Mouse (Mus musculus): ENCODE results near the gene Kalrn. TPM values are rescaled to one million over a fixed set of nuclear protein-coding genes. Genes with fewer than 3 reads are reported as not detected.

The Kalrn gene
- polyA plus RNA-seq, 1 experiment from 2014 or later: 10.0 TPM

GRCm38 (mm10) chr16:34504250-34504649, 69.1 kb downstream of the Kalrn start:
- no peaks in the 10 kb centered on the region for H3K27me3 ChIP-seq
- H3K27ac ChIP-seq (replicated peaks): no peak overlapping the region
- no peaks in the 10 kb centered on the region for H3K36me3 ChIP-seq (replicated peaks)
- WGBS (ENCODE audit: insufficient replicate concordance): 54% methylated on average over 10 of the region's 10 CpGs
- H3K4me2 ChIP-seq: no peak overlapping the region
- no peak overlapping the region for H3K9ac ChIP-seq
- no peaks in the 10 kb centered on the region for H3K9me3 ChIP-seq (replicated peaks)
- no peak overlapping the region for H3K4me3 ChIP-seq (replicated peaks)
- H3K4me1 ChIP-seq (replicated peaks): no peaks in the 10 kb centered on the region
- ATAC-seq (ENCODE audit: insufficient read depth): no peak

DNA sequence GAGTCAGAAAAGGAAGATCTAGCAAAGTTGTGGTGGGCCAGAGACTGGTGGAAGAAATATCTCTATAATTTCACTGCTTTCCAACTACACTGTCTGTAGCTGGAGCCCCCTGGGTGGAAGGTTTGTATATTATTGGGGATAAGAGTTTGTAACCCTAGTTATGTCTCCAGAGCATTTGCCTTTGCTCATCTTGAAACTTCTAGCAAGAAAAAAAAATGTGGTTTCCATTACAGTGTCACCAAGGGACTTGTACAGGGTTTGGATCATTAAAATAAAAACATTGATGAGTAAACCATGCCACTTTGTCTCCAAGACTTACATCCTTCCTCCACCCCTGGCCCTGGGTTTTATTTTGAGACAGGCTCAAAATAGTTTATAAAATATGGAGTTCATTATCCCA, 71.2 kb downstream of the Kalrn start:
- ATAC-seq (ENCODE audit: insufficient read depth): no peak
- Histone ChIP-seq H3K4me1 (replicated peaks) (no peaks in the 10 kb centered on the region), H3K4me3 (replicated peaks) (no peak overlapping the region), H3K9ac (no peak overlapping the region), H3K9me3 (replicated peaks) (no peaks in the 10 kb centered on the region), H3K27me3 (no peaks in the 10 kb centered on the region), H3K4me2 (no peak overlapping the region), H3K27ac (replicated peaks) (no peak overlapping the region), H3K36me3 (replicated peaks) (no peaks in the 10 kb centered on the region)

DNA sequence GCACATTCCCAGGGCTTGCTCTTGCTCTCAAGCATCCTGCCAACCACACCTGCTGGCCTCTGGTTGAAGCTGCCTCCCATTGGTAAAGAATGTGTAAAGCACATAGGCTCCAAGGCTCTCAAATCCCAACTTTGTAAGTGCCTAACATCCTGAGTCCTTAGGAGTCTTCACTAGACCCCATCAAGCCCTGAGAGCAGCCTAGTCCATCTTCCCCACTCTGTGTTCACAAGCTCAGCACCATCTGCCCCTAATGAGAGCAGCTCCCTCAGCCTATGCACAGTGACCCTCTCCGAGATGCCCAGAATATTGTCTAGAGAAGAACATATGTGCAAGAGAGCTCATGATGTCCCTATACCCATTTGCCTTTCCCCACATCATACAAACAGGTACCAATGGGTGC, 78.6 kb downstream of the Kalrn start:
- H3K9me3 ChIP-seq (replicated peaks): no peaks in the 10 kb centered on the region
- ATAC-seq (ENCODE audit: insufficient read depth): no peak
- no peaks in the 10 kb centered on the region for H3K36me3 ChIP-seq (replicated peaks)
- WGBS (ENCODE audit: insufficient replicate concordance): 50% methylated on average over 1 of the region's 1 CpGs
- H3K4me1 ChIP-seq (replicated peaks): no peaks in the 10 kb centered on the region
- H3K4me2 ChIP-seq: no peak overlapping the region
- no peak overlapping the region for H3K9ac ChIP-seq
- no peak overlapping the region for H3K27ac ChIP-seq (replicated peaks)
- no peak overlapping the region for H3K4me3 ChIP-seq (replicated peaks)
- no peaks in the 10 kb centered on the region for H3K27me3 ChIP-seq

DNA sequence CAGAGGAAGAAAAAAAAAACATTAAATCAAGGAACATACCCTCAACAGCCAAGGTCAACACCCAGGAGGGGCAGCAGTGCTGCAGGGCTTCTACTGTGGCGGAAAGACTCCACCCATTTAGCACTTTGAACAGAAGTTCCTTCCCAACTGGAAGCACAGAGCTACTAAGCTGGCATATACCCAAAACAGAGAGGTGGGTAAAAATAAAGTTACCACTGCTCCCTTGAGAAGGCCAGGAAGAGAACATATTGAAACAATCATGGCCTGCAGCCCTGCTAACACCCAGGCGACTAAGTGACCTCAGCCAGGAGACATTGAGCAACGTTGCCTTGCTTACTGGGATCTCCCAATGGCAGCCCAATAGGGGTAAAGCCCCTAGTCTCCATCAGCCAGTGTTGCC, 79.4 kb downstream of the Kalrn start:
- Histone ChIP-seq H3K27ac (replicated peaks) (no peak overlapping the region), H3K9ac (no peak overlapping the region), H3K9me3 (replicated peaks) (no peaks in the 10 kb centered on the region), H3K4me3 (replicated peaks) (no peak overlapping the region), H3K4me1 (replicated peaks) (no peaks in the 10 kb centered on the region), H3K4me2 (no peak overlapping the region), H3K27me3 (no peaks in the 10 kb centered on the region), H3K36me3 (replicated peaks) (no peaks in the 10 kb centered on the region)
- ATAC-seq (ENCODE audit: insufficient read depth): no peak
- 47% methylated on average over 3 of the region's 3 CpGs for WGBS (ENCODE audit: insufficient replicate concordance)

DNA sequence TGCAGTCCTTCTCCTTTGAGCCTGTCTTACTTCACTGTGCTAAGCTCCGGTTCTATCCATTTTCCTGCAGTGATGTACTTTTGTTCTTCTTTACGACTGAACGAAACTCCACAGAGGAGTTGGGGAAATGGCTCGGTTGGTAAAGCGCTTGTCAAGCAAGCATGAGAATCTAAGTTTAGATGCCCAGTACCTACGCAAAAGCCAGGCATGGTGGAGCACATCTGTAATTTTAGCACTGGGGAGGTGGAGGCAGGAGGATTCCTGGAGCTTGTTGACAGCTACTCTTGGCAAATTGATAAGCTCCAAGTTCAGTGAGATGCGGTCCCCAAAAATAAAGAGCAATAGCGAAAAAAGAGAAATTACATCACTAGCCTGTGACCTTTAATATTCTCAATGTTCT, 82.1 kb downstream of the Kalrn start:
- ATAC-seq (ENCODE audit: insufficient read depth): no peak
- H3K4me2 ChIP-seq: no peak overlapping the region
- H3K9ac ChIP-seq: no peak overlapping the region
- no peak overlapping the region for H3K4me3 ChIP-seq (replicated peaks)
- no peak overlapping the region for H3K27ac ChIP-seq (replicated peaks)
- WGBS (ENCODE audit: insufficient replicate concordance): 66% methylated on average over 8 of the region's 8 CpGs
- H3K9me3 ChIP-seq (replicated peaks): no peaks in the 10 kb centered on the region
- no peaks in the 10 kb centered on the region for H3K36me3 ChIP-seq (replicated peaks)
- no peaks in the 10 kb centered on the region for H3K4me1 ChIP-seq (replicated peaks)
- H3K27me3 ChIP-seq: no peaks in the 10 kb centered on the region

DNA sequence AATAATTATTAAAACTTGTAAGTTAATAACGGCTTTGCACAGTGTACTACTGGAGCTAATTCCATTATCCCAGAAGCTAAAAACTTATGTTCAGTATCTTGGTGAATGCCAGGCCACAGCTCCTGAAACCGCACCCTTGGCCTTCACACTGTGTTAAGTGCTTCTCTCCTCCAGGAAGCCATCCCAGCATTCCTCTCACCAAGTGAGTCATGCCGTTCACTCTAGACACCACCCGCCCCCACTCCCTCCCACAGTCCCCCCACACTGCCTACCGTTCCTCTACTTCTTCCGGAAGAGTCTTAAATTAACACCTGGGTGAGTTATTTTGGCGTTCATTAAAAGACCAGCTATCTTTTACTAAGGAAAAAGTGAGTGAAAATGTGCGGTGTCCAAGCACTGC, 82.8 kb downstream of the Kalrn start:
- Histone ChIP-seq H3K36me3 (replicated peaks) (no peaks in the 10 kb centered on the region), H3K9ac (no peak overlapping the region), H3K27ac (replicated peaks) (no peak overlapping the region), H3K9me3 (replicated peaks) (no peaks in the 10 kb centered on the region), H3K27me3 (no peaks in the 10 kb centered on the region), H3K4me1 (replicated peaks) (no peaks in the 10 kb centered on the region), H3K4me2 (no peak overlapping the region), H3K4me3 (replicated peaks) (no peak overlapping the region)
- 34% methylated on average over 8 of the region's 8 CpGs for whole genome bisulfite sequencing (ENCODE audit: insufficient replicate concordance)
- no peak for ATAC-seq (ENCODE audit: insufficient read depth)

DNA sequence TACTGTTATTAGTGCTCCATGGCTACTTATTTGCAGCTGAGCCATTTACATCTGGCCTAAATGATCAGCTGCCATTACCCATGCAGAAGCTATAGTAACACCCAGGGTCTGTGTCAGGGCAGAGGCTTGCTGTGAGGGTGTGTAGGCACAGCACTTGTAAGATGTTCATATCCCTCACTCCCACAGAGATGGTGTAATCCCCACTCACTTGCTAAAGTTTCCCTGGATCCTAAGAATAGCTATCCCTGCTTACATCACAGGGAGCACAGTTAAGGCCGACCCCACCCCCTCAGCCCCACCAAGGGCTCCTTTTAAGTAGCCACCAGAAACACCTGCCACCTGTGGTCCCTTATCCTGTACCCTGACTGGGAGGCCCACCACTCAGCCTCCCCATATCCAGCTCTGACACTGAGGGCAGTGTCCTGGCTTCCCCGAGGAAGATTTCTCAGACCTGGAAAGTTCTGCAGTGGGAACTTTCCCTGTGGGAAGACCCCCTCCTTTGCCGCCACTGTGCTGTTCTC, 83.5 kb downstream of the Kalrn start:
- WGBS (ENCODE audit: insufficient replicate concordance): 54% methylated on average over 3 of the region's 3 CpGs
- Histone ChIP-seq H3K9me3 (replicated peaks) (no peaks in the 10 kb centered on the region), H3K4me1 (replicated peaks) (no peaks in the 10 kb centered on the region), H3K4me3 (replicated peaks) (no peak overlapping the region), H3K4me2 (no peak overlapping the region), H3K27me3 (no peaks in the 10 kb centered on the region), H3K36me3 (replicated peaks) (no peaks in the 10 kb centered on the region), H3K27ac (replicated peaks) (no peak overlapping the region), H3K9ac (no peak overlapping the region)
- ATAC-seq (ENCODE audit: insufficient read depth): no peak

GRCm38 (mm10) chr16:34487823-34488222, 85.5 kb downstream of the Kalrn start:
- H3K27ac ChIP-seq (replicated peaks): no peak overlapping the region
- no peaks in the 10 kb centered on the region for H3K36me3 ChIP-seq (replicated peaks)
- H3K4me2 ChIP-seq: no peak overlapping the region
- no peaks in the 10 kb centered on the region for H3K9me3 ChIP-seq (replicated peaks)
- H3K9ac ChIP-seq: no peak overlapping the region
- H3K4me3 ChIP-seq (replicated peaks): no peak overlapping the region
- no peaks in the 10 kb centered on the region for H3K27me3 ChIP-seq
- WGBS (ENCODE audit: insufficient replicate concordance): 56% methylated on average over 5 of the region's 5 CpGs
- H3K4me1 ChIP-seq (replicated peaks): no peaks in the 10 kb centered on the region
- no peak for ATAC-seq (ENCODE audit: insufficient read depth)

DNA sequence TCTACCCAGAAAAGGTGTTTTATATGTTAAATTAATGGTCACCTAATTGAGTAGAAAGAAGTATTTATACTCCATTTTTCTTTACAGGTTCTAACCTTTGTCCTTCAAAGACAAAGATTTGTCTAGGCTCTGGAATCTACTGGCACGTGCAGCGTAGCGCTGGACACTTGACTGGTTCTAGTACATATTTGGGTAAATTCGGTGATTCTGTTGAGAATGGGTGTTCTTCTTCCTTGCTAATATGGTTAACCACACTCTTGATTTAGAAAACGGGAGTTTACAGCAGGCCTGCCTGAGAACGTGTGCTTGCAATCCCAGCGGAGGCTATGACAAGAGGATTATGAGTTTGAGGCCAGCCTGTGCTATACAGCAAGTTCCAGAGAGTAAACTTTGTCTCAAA, 86.1 kb downstream of the Kalrn start:
- Histone ChIP-seq H3K4me2 (no peak overlapping the region), H3K36me3 (replicated peaks) (no peaks in the 10 kb centered on the region), H3K27me3 (no peaks in the 10 kb centered on the region), H3K9ac (no peak overlapping the region), H3K4me1 (replicated peaks) (no peaks in the 10 kb centered on the region), H3K27ac (replicated peaks) (no peak overlapping the region), H3K9me3 (replicated peaks) (no peaks in the 10 kb centered on the region), H3K4me3 (replicated peaks) (no peak overlapping the region)
- ATAC-seq (ENCODE audit: insufficient read depth): no peak
- WGBS (ENCODE audit: insufficient replicate concordance): 75% methylated on average over 7 of the region's 7 CpGs

GRCm38 (mm10) chr16:34485483-34485882, 87.8 kb downstream of the Kalrn start:
- Histone ChIP-seq H3K36me3 (replicated peaks) (no peaks in the 10 kb centered on the region), H3K4me3 (replicated peaks) (no peak overlapping the region), H3K9ac (no peak overlapping the region), H3K4me2 (no peak overlapping the region), H3K27ac (replicated peaks) (no peak overlapping the region), H3K4me1 (replicated peaks) (no peaks in the 10 kb centered on the region), H3K9me3 (replicated peaks) (no peaks in the 10 kb centered on the region), H3K27me3 (no peaks in the 10 kb centered on the region)
- no peak for ATAC-seq (ENCODE audit: insufficient read depth)
- 64% methylated on average over 6 of the region's 6 CpGs for WGBS (ENCODE audit: insufficient replicate concordance)

DNA sequence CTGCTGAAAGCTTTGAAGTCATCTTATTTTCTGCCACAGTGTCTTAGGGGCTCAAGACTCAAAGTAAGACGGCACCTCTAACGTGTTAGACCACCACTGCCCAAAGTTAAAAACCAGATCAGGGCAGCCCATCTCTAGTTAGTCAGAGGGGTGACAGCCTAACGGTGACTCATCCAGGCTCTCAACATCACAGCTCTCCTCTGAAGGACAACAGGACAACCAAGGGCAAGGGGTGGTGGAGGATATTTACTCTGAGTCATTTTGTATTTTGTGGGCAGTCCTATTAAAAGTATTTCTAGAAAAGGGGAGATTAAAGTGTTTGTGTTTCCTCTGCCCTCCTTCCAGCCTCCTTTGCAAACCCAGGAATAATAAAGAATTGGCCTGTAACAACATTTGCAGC, 88.4 kb downstream of the Kalrn start:
- Histone ChIP-seq H3K36me3 (replicated peaks) (no peaks in the 10 kb centered on the region), H3K4me1 (replicated peaks) (no peaks in the 10 kb centered on the region), H3K27ac (replicated peaks) (no peak overlapping the region), H3K9me3 (replicated peaks) (no peaks in the 10 kb centered on the region), H3K4me2 (no peak overlapping the region), H3K27me3 (no peaks in the 10 kb centered on the region), H3K4me3 (replicated peaks) (no peak overlapping the region), H3K9ac (no peak overlapping the region)
- WGBS (ENCODE audit: insufficient replicate concordance): 50% methylated on average over 3 of the region's 3 CpGs
- ATAC-seq (ENCODE audit: insufficient read depth): no peak

DNA sequence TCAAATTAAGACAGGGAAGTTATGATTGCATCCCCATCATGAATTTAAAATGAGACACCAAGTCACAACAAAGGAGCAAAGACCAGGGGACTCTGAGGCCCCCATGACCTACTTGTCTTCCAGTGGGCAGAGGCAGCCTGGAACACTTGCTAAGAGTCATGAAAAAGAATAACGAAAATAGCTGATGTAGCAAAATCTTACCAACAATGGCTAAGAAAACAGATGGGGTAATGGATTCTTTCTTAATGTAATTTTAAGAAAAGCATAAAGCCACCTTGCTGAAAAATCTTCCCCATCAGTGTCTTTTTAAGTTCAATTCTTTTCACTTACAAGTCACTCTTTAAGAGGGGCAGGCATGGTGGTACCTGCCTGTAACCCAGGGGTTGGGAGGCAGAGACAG, 89.1 kb downstream of the Kalrn start:
- Histone ChIP-seq H3K36me3 (replicated peaks) (no peaks in the 10 kb centered on the region), H3K4me3 (replicated peaks) (no peak overlapping the region), H3K27ac (replicated peaks) (no peak overlapping the region), H3K9ac (no peak overlapping the region), H3K27me3 (no peaks in the 10 kb centered on the region), H3K4me1 (replicated peaks) (no peaks in the 10 kb centered on the region), H3K4me2 (no peak overlapping the region), H3K9me3 (replicated peaks) (no peaks in the 10 kb centered on the region)
- 64% methylated on average over 1 of the region's 1 CpGs for WGBS (ENCODE audit: insufficient replicate concordance)
- ATAC-seq (ENCODE audit: insufficient read depth): no peak
